Mouse (Mus musculus) myocyte (in vitro differentiated cells): ENCODE data around the gene Bmp2k.

Source experiments
- MYOD1 ChIP-seq, 3 experiments: IDR thresholded peaks; one replicate each; pipeline ENCODE4 v1.6.1; 2011; ENCODE audit warnings: control low read depth in 2 of 3, low read depth in 2 of 3, mild to moderate bottlenecking in 2 of 3, moderate library complexity in 1 of 3; ENCODE audit not compliant: insufficient read length in 2 of 3, control insufficient read depth in 1 of 3
- POLR2A ChIP-seq: IDR thresholded peaks from one replicate; pipeline ENCODE4 v1.6.1; 2011; ENCODE audit warnings: low read depth, mild to moderate bottlenecking, control low read depth, moderate library complexity; ENCODE audit not compliant: insufficient read length

DNA sequence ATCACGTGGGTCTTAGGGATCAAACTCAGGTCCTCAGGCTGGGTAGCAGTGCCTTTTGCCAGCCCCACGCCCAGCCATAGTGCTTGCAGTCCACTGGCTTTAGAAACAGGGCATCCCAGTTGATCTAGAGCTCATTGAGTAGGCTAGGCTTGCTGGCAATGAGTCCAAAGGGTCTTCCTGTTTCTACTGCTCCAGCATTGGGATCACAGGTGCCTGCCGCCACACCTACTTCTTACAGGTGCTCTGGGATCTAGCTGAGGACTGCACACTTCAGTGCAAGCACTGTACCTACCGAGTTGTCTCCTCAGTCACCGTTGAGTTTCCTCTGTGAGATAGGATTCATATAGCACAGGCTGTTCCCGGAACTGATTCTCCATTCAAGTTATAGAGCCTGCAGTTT is 34.3 kb downstream of the Bmp2k start:
- no peak for TF ChIP-seq MYOD1 (IDR thresholded peaks at IDR 0.05; ENCODE audit: control insufficient read depth in 1 of 3, insufficient read length in 2 of 3, low read depth in 2 of 3)
- no peak for TF ChIP-seq POLR2A
